8 mouse cellular contexts compared by ENCODE assay signal in genomic region chr8:71591017-71591416, GRCm38 (mm10). TPM values are rescaled to one million over a fixed set of nuclear protein-coding genes. Genes with fewer than 3 reads are reported as not detected.
DNase-seq lines count a peak whose midpoint lies in the region; ATAC-seq and TF ChIP-seq lines count a peak whose summit lies in the region.

No protein-coding gene starts in this region.

- H3K27me3 ChIP-seq in cerebellum, adult 2 months (ENCODE audit: control insufficient read depth, insufficient read depth, low read length), result no peaks in the 10 kb centered on the region
- no peaks in the 10 kb centered on the region for H3K27me3 ChIP-seq in thymus, adult 2 months (ENCODE audit: control insufficient read depth, insufficient read depth, low read length)
- H3K27me3 ChIP-seq in liver, embryonic 12.5 days (replicated peaks), result no peaks in the 10 kb centered on the region

- WGBS in cerebellum, adult 2 months, result 17% methylated on average over 5 of the region's 5 CpGs
- 3% methylated on average over 5 of the region's 5 CpGs for WGBS in thymus, adult 2 months
- 20% methylated on average over 5 of the region's 5 CpGs for WGBS in liver, embryonic 12.5 days (ENCODE audit: insufficient replicate concordance)

- H3K27ac ChIP-seq in cerebellum, adult 2 months (ENCODE audit: insufficient read depth, low read length), result no peak overlapping the region
- peak overlapping the region; percentile 94 for H3K27ac ChIP-seq in thymus, adult 2 months (ENCODE audit: control insufficient read depth, insufficient read depth, low read length)
- H3K27ac ChIP-seq in liver, embryonic 12.5 days, result peak overlapping the region; percentile 97

- peak overlapping the region; percentile 93 for H3K4me2 ChIP-seq in liver, embryonic 12.5 days

- no peaks in the 10 kb centered on the region for H3K9me3 ChIP-seq in liver, embryonic 12.5 days (replicated peaks)

- ATAC-seq in liver, embryonic 12.5 days, result no peak

- peak overlapping the region; percentile 94 for H3K9ac ChIP-seq in liver, embryonic 12.5 days

- no peak for TF ChIP-seq POLR2A in cerebellum, adult 2 months (IDR thresholded peaks at IDR 0.05; ENCODE audit: borderline replicate concordance, insufficient read depth, low read length)
- no peak for TF ChIP-seq POLR2A in thymus, adult 2 months (IDR thresholded peaks at IDR 0.05; ENCODE audit: control insufficient read depth, extremely low read depth, insufficient read depth, low read length, poor library complexity)

- no peak for TF ChIP-seq CTCF in cerebellum, adult 2 months (IDR thresholded peaks at IDR 0.05; ENCODE audit: borderline replicate concordance, insufficient read depth, low read depth, low read length)
- TF ChIP-seq CTCF in thymus, adult 2 months (IDR thresholded peaks at IDR 0.05; ENCODE audit: borderline replicate concordance, control insufficient read depth, extremely low read depth, insufficient read depth, low read length, poor library complexity), result no peak

- DNase-seq in cerebellum, adult 2 months, result no peak
- no peak for DNase-seq in cerebellum, adult 9-11 months
- no peak for DNase-seq in thymus, adult 2 months
- DNase-seq in thymus, postnatal 25 days, result no peak
- no peak for DNase-seq in left cerebral cortex, adult 11 months (ENCODE audit: low spot score)
- no peak for DNase-seq in right cerebral cortex, postnatal 4 days
- no peak for DNase-seq in urinary bladder, adult 18-20 months (ENCODE audit: low spot score in 2 of 2)

- H3K4me3 ChIP-seq in cerebellum, adult 2 months (replicated peaks; ENCODE audit: insufficient read depth, low read depth, low read length), result peak overlapping the region; percentile 71
- peak overlapping the region; percentile 76 for H3K4me3 ChIP-seq in thymus, adult 2 months (ENCODE audit: control insufficient read depth, insufficient read depth, low read length)
- H3K4me3 ChIP-seq in liver, embryonic 12.5 days, result peak overlapping the region; percentile 81

- no peaks in the 10 kb centered on the region for H3K36me3 ChIP-seq in thymus, adult 2 months (ENCODE audit: control insufficient read depth, insufficient read depth, low read length)
- peaks cover 13% of the 10 kb centered on the region for H3K36me3 ChIP-seq in liver, embryonic 12.5 days

- peaks cover 12% of the 10 kb centered on the region for H3K4me1 ChIP-seq in cerebellum, adult 2 months (ENCODE audit: control insufficient read depth, insufficient read depth, low read length)
- peaks cover 52% of the 10 kb centered on the region for H3K4me1 ChIP-seq in thymus, adult 2 months (replicated peaks; ENCODE audit: control insufficient read depth, insufficient read depth, low read length)
- H3K4me1 ChIP-seq in liver, embryonic 12.5 days, result peaks cover 48% of the 10 kb centered on the region

RNA-seq across cellular contexts. Expression of gene Pgls, which starts 1.0 kb away (rescaled TPM):
- 42.5 and 42.8 TPM in 2 replicates for polyA plus RNA-seq in cerebellum, adult 2 months (2012; rRNA removed)
- polyA plus RNA-seq in thymus, adult 2 months (2012; rRNA removed), result 280 and 369 TPM in 2 replicates
- 138 and 144 TPM in 2 replicates for polyA plus RNA-seq in liver, embryonic 12.5 days (2016; fragmentation: Nextera tagmentation; extraction: Ambion mirVana)

RNA-seq across cellular contexts. Expression of gene Fam129c, which starts 6.4 kb away (rescaled TPM):
- 3.4 and 3.7 TPM in 2 replicates for polyA plus RNA-seq in cerebellum, adult 2 months (2012; rRNA removed)
- polyA plus RNA-seq in thymus, adult 2 months (2012; rRNA removed), result 23.9 and 28.4 TPM in 2 replicates
- 1.3 and 2.3 TPM in 2 replicates for polyA plus RNA-seq in liver, embryonic 12.5 days (2016; fragmentation: Nextera tagmentation; extraction: Ambion mirVana)

RNA-seq across cellular contexts. Expression of gene Colgalt1, which starts 19.8 kb away (rescaled TPM):
- 74.1 and 77.6 TPM in 2 replicates for polyA plus RNA-seq in cerebellum, adult 2 months (2012; rRNA removed)
- polyA plus RNA-seq in thymus, adult 2 months (2012; rRNA removed), result 134 and 158 TPM in 2 replicates
- polyA plus RNA-seq in liver, embryonic 12.5 days (2016; fragmentation: Nextera tagmentation; extraction: Ambion mirVana), result 29.0 and 30.1 TPM in 2 replicates

RNA-seq across cellular contexts. Expression of gene Slc27a1, which starts 22.3 kb away (rescaled TPM):
- polyA plus RNA-seq in cerebellum, adult 2 months (2012; rRNA removed), result 142 and 153 TPM in 2 replicates
- 174 and 176 TPM in 2 replicates for polyA plus RNA-seq in thymus, adult 2 months (2012; rRNA removed)
- polyA plus RNA-seq in liver, embryonic 12.5 days (2016; fragmentation: Nextera tagmentation; extraction: Ambion mirVana), result 4.1 and 4.4 TPM in 2 replicates

RNA-seq across cellular contexts. Expression of gene Nxnl1, which starts 24.6 kb away (rescaled TPM):
- polyA plus RNA-seq in cerebellum, adult 2 months (2012; rRNA removed), result 0.10 and 0.11 TPM in 2 replicates
- polyA plus RNA-seq in thymus, adult 2 months (2012; rRNA removed), result 0.05 and 0.06 TPM in 2 replicates
- 0.32 and 0.36 TPM in 2 replicates for polyA plus RNA-seq in liver, embryonic 12.5 days (2016; fragmentation: Nextera tagmentation; extraction: Ambion mirVana)
